Mouse (Mus musculus) central nervous system, embryonic 18 days (tissue): ENCODE measurements around the gene Nkap. TPM values are rescaled to one million over a fixed set of nuclear protein-coding genes. Genes with fewer than 3 reads are reported as not detected.

Experiments used
- polyA plus RNA-seq: library from polyadenylated mRNA; depleted of rRNA; stranded (reverse); fragments of >200 nt; gene quantifications from 2 replicates; pipeline ENCODE4 v1.2.3, GENCODE M21; 2012; rRNA removed

Gene Nkap
- 8.5 and 8.7 TPM in 2 replicates for polyA plus RNA-seq

GRCm38 (mm10) chrX:37126671-37127358, at the start of gene Nkap:
Nkap (plus strand) TSS chrX:37126795.

GRCm38 (mm10) chrX:37084927-37085660, 41.5 kb upstream of the Nkap start, which contains the start of gene Rpl39:
Rpl39 (minus strand) TSS chrX:37085402.

GRCm38 (mm10) chrX:37110193-37110880, 16.3 kb upstream of the Nkap start, which contains the start of gene Upf3b:
Upf3b (minus strand) TSS chrX:37110322.

GRCm38 (mm10) chrX:37168742-37169141, 42.1 kb downstream of the Nkap start, which contains the start of gene Akap14:
Akap14 (minus strand) TSS chrX:37168842.

GRCm38 (mm10) chrX:37191105-37191743, 64.6 kb downstream of the Nkap start, which contains the start of the genes Ndufa1 and Rnf113a1:
Ndufa1 (minus strand) TSS chrX:37191163.
Rnf113a1 (plus strand) TSS chrX:37191245.

Other genes with a start within 250 kb of the Nkap start
- 13.7 and 15.4 TPM in 2 replicates for gene Nkrf, start 223.9 kb upstream of the Nkap start, polyA plus RNA-seq
- gene Sept6, start 135.0 kb upstream of the Nkap start, polyA plus RNA-seq, result 68.3 and 72.1 TPM in 2 replicates
- gene Sowahd, start 78.0 kb upstream of the Nkap start, polyA plus RNA-seq, result not detected in 2 replicates
- 667 and 729 TPM in 2 replicates for gene Rpl39, start 41.4 kb upstream of the Nkap start, polyA plus RNA-seq
- 41.3 and 44.8 TPM in 2 replicates for gene Upf3b, start 16.5 kb upstream of the Nkap start, polyA plus RNA-seq
- gene Akap14, start 42.0 kb downstream of the Nkap start, polyA plus RNA-seq, result 0.28 and 0.31 TPM in 2 replicates
- gene Ndufa1, start 64.4 kb downstream of the Nkap start, polyA plus RNA-seq, result 460 and 484 TPM in 2 replicates
- gene Rnf113a1, start 64.5 kb downstream of the Nkap start, polyA plus RNA-seq, result 10.3 and 10.7 TPM in 2 replicates
- gene Gm9, start 84.2 kb downstream of the Nkap start, polyA plus RNA-seq, result not detected in 2 replicates
- not detected in 2 replicates for gene Rhox1, start 95.5 kb downstream of the Nkap start, polyA plus RNA-seq
- not detected in 2 replicates for gene Rhox2a, start 118.2 kb downstream of the Nkap start, polyA plus RNA-seq
- not detected in 2 replicates for gene Rhox3a, start 123.1 kb downstream of the Nkap start, polyA plus RNA-seq
- not detected in 2 replicates for gene Rhox4a, start 138.5 kb downstream of the Nkap start, polyA plus RNA-seq